Mouse (Mus musculus) megakaryocyte, embryonic 14.5 days (primary cell): ENCODE results near the gene Epb41l3. TPM values are rescaled to one million over a fixed set of nuclear protein-coding genes. Genes with fewer than 3 reads are reported as not detected.

Experiments used
- H3K27me3 ChIP-seq: replicated peaks from 2 replicates; pipeline ENCODE3; 2012; ENCODE audit warnings: inconsistent platforms
- H3K36me3 ChIP-seq: replicated peaks from 2 replicates; pipeline ENCODE3; 2012; ENCODE audit warnings: low read length, inconsistent platforms, mixed read lengths
- H3K4me1 ChIP-seq: 2 replicates; pipeline ENCODE4 v1.6.1; 2012; ENCODE audit warnings: inconsistent platforms
- H3K4me3 ChIP-seq: replicated peaks from 2 replicates; pipeline ENCODE3; 2012; ENCODE audit warnings: moderate library complexity, mild to moderate bottlenecking, inconsistent platforms
- H3K9me3 ChIP-seq: 2 replicates; pipeline ENCODE4 v1.6.1; 2012; ENCODE audit warnings: inconsistent platforms
- FLI1 ChIP-seq: IDR thresholded peaks from 2 replicates; pipeline ENCODE4 v1.6.1; 2012; ENCODE audit warnings: low read length, inconsistent platforms, mixed read lengths
- GATA1 ChIP-seq: IDR thresholded peaks from 3 replicates; pipeline ENCODE4 v1.6.1; 2012; ENCODE audit warnings: mixed read lengths, low read length, inconsistent platforms, borderline replicate concordance
- polyA plus RNA-seq: library from polyadenylated mRNA; stranded (reverse); fragments of >175 nt; gene quantifications from 2 replicates; pipeline ENCODE4 v1.2.3, GENCODE M21; 2012; ENCODE audit warnings: low replicate concordance; ENCODE audit not compliant: insufficient read depth

Epb41l3 gene
- polyA plus RNA-seq, 1 experiment: 1.7 TPM

DNA sequence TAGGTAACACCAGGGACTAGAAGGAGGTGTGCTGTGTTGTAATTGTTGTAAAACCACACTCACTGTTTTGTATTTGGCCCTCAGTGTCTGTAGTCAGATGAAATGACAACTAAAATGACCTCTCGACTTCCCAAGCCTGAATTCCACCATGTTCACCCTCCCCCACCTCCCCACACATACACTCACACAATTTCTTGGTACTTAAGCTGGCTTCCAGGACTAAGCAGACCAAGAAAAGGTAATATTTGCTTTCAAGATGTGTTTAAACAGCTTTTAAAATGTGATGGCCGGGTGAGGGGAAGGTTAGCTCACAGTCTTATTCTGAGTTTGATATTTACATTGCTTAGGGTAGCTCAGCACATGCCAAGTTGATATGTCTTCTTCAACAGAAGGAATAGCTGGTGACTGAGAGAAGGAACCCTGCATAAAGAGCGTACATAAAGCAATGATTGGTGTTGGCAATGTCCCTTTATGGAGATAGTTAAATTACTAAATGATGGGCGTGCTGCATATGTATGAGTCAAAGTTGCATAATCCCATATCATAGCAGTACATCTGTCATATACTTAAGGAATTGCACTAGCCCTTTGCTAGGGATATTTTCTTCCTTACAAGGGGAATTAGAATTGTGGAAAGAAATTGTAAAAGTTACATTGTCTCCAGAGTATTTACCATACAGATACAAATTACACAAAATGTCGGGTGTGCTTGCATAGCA lies 130.0 kb downstream of the Epb41l3 start:
- no peaks in the 10 kb centered on the region for H3K27me3 ChIP-seq
- TF ChIP-seq FLI1 (no peak), GATA1 (no peak)
- H3K4me3 ChIP-seq: no peak overlapping the region
- H3K9me3 ChIP-seq: peaks cover 26% of the 10 kb centered on the region
- no peaks in the 10 kb centered on the region for H3K4me1 ChIP-seq
- H3K36me3 ChIP-seq: no peaks in the 10 kb centered on the region

DNA sequence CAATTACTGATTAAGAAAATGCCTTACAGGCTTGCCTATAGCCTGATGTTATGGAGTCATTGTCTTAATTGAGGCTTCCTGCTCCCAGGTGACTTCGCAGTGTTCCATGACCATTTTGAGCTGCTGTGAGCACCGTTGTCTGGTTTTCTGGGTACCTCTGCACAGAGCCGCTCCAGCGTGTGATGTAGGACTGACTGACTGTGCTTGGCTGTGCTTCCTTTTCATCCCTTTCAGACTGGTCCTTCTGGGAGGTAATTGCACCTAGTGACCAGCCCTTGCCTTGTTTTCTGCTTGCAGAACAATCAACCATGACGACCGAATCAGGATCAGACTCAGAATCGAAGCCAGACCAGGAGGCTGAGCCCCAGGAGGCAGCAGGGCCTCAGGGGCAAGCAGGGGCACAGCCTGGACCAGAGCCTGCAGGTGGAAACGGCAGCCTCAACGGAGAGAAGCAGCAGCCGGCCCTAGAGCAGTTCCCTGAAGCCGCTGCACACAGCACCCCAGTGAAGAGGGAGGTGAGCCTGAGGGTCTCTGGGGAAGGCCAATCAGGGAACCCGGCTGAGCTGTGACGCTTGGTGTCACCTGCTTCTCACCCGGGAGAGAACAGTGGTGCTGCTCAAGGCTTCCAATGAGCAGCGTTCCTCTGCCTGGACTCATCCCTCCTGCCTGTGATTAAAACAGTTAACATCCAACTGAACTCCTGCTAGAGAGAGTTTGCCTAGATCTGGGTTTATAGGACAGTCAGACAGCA lies 132.3 kb downstream of the Epb41l3 start:
- TF ChIP-seq FLI1 (no peak), GATA1 (no peak)
- H3K36me3 ChIP-seq: no peaks in the 10 kb centered on the region
- H3K4me3 ChIP-seq: no peak overlapping the region
- H3K4me1 ChIP-seq: no peaks in the 10 kb centered on the region
- peaks cover 23% of the 10 kb centered on the region for H3K9me3 ChIP-seq
- no peaks in the 10 kb centered on the region for H3K27me3 ChIP-seq

DNA sequence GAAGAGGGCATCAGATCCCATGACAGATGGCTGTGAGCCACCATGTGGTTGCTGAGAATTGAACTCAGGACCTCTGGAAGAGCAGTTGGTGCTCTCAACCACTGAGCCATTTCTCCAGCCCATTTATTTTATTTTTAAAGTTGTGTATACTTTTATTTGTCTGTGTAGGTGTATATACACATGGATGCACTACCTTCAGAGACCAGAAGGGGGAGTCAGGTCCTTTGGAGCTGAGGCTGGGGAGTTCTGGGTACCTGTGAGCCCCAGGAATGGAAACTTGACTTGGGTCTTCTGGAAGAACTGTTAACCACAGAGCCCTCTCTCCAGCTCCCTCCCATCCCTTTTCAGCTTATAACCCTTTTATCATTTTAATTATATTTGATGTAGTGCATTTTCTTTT lies 135.6 kb downstream of the Epb41l3 start:
- Histone ChIP-seq H3K36me3 (no peaks in the 10 kb centered on the region), H3K9me3 (peaks cover 26% of the 10 kb centered on the region), H3K4me3 (no peak overlapping the region), H3K4me1 (no peaks in the 10 kb centered on the region), H3K27me3 (no peaks in the 10 kb centered on the region)
- TF ChIP-seq GATA1 (no peak), FLI1 (no peak)

DNA sequence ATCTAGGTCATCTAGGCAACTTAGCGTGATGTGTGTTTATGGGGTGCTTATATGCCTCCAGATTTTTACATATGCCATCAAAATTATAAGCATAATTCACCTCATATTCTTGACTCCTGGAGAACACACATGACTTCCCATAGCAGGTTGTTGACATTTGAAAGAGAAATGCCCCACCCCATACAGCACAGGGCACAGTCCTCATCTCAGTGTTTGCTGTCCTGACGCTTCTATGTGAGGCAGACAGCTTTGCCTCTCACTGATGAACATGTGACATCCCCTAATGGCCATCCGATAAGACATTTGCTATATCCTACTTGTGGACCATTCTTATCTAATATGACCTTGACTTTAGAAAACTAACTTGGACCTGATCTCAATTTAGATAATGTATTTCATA lies 140.6 kb downstream of the Epb41l3 start:
- Histone ChIP-seq H3K27me3 (no peaks in the 10 kb centered on the region), H3K4me3 (no peak overlapping the region), H3K36me3 (no peaks in the 10 kb centered on the region), H3K9me3 (peaks cover 13% of the 10 kb centered on the region; the same call in 1 of the 2 replicates), H3K4me1 (no peaks in the 10 kb centered on the region)
- TF ChIP-seq GATA1 (no peak), FLI1 (no peak)

- Histone ChIP-seq H3K27me3 (no peaks in the 10 kb centered on the region), H3K36me3 (no peaks in the 10 kb centered on the region), H3K4me3 (no peak overlapping the region), H3K4me1 (no peaks in the 10 kb centered on the region), H3K9me3 (peaks cover 21% of the 10 kb centered on the region)
- TF ChIP-seq FLI1 (no peak), GATA1 (no peak)
Measured at GRCm38 (mm10) chr17:69220849-69221248, 145.4 kb downstream of the Epb41l3 start.

DNA sequence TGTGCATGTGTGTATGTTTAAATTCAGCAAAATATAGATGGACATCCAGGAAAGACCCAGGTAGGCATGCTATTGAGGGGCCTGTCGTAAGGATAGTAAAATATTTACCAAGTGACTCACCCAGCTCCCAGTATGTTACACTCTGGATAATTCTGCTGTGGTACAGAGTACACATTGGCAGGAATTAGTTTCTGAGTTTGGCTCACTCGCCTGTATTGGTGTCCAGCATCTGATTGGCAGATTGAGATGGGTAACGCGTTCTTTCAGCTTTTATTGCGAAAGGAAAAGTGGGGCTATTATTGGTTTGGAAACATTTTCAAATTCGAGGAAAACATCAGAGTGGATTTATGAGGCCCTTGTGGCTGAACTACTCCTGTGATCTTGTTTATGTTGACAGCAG lies 145.9 kb downstream of the Epb41l3 start:
- TF ChIP-seq GATA1: no peak
- no peak for TF ChIP-seq FLI1
- Histone ChIP-seq H3K4me3 (no peak overlapping the region), H3K36me3 (no peaks in the 10 kb centered on the region), H3K9me3 (peaks cover 22% of the 10 kb centered on the region), H3K27me3 (no peaks in the 10 kb centered on the region), H3K4me1 (no peaks in the 10 kb centered on the region)

GRCm38 (mm10) chr17:69221966-69222692 lies 146.6 kb downstream of the Epb41l3 start:
- Histone ChIP-seq H3K4me1 (no peaks in the 10 kb centered on the region), H3K27me3 (no peaks in the 10 kb centered on the region), H3K36me3 (no peaks in the 10 kb centered on the region), H3K9me3 (peaks cover 22% of the 10 kb centered on the region), H3K4me3 (no peak overlapping the region)
- TF ChIP-seq GATA1 (no peak), FLI1 (no peak)

DNA sequence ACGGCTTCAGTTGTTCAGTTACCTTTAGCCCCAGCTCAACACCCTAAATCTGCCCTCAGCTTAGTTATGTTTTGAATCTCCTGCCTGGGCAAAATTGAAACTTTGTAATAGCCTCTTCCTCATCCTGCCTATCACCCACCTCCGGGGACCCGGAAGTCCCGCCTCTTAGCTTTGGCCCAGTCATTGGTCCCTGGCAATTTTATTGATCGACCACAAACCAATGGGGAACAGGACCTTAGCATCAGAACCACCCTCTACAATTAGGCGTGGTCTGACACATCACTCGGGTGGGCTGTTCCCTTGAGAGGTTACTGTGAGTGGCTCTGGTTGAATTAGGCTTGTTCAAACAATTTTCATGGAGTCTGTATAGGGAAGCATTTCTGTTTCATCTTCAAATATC lies 150.5 kb downstream of the Epb41l3 start:
- Histone ChIP-seq H3K27me3 (no peaks in the 10 kb centered on the region), H3K36me3 (no peaks in the 10 kb centered on the region), H3K4me3 (no peak overlapping the region), H3K4me1 (no peaks in the 10 kb centered on the region), H3K9me3 (peaks cover 15% of the 10 kb centered on the region)
- TF ChIP-seq GATA1 (no peak), FLI1 (no peak)

DNA sequence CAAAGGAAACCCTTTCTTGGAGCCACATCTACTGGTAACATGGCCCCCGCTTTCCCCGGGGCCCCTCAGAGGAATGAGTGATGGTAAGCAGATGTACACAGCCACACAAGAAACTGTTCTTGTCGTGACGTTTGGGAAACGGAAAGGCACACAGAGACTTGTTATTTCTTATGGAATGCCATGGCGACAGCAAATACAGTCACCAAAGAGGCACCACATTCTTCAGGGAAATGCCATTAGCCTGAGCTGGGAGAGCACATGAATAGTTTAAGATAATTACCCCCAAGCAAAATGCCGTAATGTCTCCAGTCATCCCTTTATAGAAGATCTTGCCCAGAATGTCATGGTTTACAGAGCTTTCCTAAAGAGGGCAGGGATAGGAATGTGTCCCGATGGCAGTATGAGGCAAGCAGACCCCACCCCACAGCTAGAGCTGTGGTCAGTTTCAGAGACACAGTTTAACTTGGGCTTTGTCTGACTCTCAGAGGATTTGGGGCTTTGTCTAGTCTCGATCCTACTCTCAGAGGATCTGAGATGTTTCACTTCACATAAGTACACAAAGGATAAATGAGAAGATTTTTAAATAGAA lies 152.0 kb downstream of the Epb41l3 start:
- H3K4me3 ChIP-seq: no peak overlapping the region
- no peaks in the 10 kb centered on the region for H3K4me1 ChIP-seq
- TF ChIP-seq FLI1 (no peak), GATA1 (no peak)
- peaks cover 15% of the 10 kb centered on the region for H3K9me3 ChIP-seq
- H3K36me3 ChIP-seq: no peaks in the 10 kb centered on the region
- no peaks in the 10 kb centered on the region for H3K27me3 ChIP-seq

GRCm38 (mm10) chr17:69229451-69229850 lies 154.0 kb downstream of the Epb41l3 start:
- no peaks in the 10 kb centered on the region for H3K4me1 ChIP-seq
- no peaks in the 10 kb centered on the region for H3K27me3 ChIP-seq
- H3K36me3 ChIP-seq: no peaks in the 10 kb centered on the region
- peaks cover 10% of the 10 kb centered on the region for H3K9me3 ChIP-seq
- TF ChIP-seq GATA1: no peak
- no peak for TF ChIP-seq FLI1
- H3K4me3 ChIP-seq: no peak overlapping the region
